Mouse (Mus musculus) right cerebral cortex, postnatal 4 days (tissue): Measurements from ENCODE around the gene Figla.

Experiments
- DNase-seq: peaks from one replicate; pipeline ENCODE4 v3.0.0-alpha.2; 2022

Figla gene

GRCm38 (mm10) chr6:86028601-86029322 lies 12.8 kb downstream of the Figla start, which contains the start of gene Add2:
Gene Add2, plus strand, starts transcription at chr6:86028681.
- DNase-seq = peak; percentile 73

- no peak for DNase-seq
Observed at GRCm38 (mm10) chr6:86029323-86029713, 13.3 kb downstream of the Figla start.

GRCm38 (mm10) chr6:86031527-86031926 lies 15.6 kb downstream of the Figla start:
- DNase-seq = no peak

DNA sequence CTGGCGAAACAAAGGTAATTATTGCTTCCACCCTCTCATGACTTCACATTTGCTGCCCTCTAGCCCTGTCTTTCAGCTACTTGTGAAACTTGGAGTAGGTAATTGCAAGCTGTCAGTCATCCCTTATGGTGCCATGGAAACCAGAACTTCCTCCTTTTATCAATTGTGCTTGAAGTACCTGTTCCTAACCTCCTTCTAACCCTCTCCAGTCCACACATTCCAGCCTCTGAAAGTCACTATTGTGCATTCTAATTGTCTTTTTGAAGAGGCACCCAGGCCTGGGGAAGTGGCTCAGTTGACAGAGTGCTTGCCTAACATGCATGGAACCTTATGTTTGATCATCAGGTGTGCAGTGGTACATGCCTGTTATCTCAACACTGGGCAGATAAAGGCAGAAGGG lies 17.7 kb downstream of the Figla start:
- no peak for DNase-seq

- no peak for DNase-seq
Observed at GRCm38 (mm10) chr6:86038901-86039300, 22.9 kb downstream of the Figla start.

DNA sequence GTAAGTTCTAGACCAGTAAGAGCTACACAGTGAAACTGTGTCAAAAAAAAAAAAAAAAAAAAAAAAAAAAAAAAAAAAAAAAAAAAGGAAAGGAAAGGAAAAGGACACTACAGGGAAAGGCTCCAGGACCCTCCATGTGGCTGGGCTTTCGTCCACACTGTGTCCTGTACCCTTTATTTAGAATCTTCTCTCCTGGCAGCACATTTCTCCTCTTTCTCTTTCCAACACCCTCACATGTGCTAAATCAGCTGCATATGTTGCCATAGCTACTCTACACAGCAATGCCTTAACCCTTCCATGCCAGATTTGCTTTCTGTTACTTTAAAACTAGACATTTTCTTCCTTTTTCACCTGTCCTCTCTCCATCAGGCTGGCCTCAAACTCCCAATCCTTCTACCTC lies 24.2 kb downstream of the Figla start:
- DNase-seq = no peak

- DNase-seq = no peak
Observed at GRCm38 (mm10) chr6:86047510-86047909, 31.5 kb downstream of the Figla start.

DNA sequence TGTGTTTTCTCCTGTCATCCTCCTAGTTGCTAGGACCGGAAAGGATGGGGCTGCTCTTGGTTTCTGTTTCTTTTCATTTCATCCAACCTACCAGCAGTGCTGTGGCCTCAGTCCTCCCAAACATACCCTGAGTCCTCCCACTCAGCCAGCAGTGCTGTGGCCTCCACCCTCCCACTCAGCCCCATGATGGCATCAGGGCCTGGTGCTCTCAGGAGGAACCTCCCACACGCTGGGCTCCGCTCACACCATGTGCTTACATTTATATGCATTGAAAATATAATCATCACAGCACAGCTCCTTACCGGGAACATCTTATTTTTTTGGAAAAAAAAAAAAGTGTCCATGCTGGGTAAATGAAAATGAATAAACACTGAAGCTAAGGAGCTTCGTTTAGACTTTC lies 32.5 kb downstream of the Figla start:
- DNase-seq = no peak

GRCm38 (mm10) chr6:86050586-86051268 lies 34.8 kb downstream of the Figla start:
- no peak for DNase-seq

DNA sequence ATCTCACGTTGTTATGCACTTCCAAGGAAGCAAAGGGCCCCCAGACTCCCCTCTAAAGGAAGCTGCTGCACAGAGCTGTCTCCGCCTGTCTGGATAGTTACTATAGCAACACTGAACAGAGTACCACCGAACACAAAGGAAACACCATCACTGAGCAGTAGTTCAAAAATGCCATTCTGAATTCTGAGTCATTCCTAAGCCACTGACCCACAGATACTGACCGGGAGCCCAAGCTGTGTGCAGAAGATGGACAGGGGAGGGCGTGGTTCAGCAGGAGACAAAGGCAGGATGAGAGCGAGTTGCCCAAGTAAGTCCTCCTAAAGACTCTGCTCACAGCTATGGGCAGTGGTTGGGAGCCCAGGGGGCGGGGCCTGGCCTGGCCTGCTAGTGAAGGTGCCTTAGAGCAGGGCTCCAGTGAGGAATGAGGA lies 36.1 kb downstream of the Figla start:
- DNase-seq = no peak

DNA sequence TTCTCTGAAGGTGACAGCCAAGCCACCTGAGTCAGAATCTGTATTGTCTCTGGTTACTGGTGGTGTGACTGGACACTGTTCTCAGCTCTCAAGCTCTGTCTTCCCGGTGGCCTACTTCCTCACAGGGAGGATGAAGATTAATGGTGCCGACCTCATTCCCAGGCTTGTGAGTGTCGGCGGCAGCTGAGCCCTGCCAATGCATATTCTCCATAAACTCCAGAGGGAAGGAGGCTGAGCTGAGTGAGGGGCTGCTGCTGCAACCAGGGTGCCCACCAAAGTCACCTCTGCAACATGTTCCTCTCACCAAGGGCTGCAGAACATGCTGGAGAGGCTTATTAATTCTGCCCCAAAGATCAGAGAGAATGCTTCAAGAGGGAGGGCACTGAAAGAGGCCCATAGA lies 36.6 kb downstream of the Figla start:
- no peak for DNase-seq

GRCm38 (mm10) chr6:86053099-86053498 lies 37.1 kb downstream of the Figla start:
- no peak for DNase-seq

DNA sequence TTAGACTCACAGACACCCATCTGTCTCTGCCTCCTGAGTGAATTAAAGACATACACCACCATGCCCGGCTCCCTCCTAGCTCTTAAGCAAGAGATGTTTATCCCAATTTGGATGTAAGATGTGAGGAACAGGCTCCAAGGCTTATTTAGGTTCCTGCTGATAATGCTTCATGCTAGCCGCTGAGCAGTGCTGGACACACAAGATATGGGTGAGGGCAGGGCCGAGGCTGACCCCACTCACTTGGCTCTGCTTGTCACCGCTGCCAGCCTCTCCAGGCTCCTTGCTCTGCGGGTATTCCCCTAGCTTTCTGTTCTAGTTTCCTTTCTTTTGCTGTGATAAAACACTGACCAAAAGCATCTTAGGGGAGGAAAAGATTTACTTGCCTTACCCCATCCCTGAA lies 37.6 kb downstream of the Figla start:
- DNase-seq = no peak

DNA sequence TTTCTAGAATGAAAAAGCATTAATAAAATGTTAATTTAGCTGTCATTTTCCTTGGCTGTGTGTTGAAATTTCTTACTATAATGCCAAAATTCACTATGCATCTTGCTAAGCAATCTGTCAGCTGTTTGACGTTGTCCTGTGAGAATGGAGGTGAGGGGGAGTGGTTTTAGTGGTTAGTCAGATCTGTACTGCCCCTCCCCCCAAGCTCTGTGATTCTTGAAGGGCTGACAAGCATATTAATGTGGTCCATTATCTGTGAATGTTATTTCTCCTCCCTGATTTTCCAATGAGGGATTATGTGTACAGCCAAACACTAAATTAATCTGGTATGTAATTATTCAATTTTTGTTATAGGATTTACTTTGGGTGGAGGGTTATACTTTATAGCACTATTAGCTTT lies 42.5 kb downstream of the Figla start:
- DNase-seq = no peak

DNA sequence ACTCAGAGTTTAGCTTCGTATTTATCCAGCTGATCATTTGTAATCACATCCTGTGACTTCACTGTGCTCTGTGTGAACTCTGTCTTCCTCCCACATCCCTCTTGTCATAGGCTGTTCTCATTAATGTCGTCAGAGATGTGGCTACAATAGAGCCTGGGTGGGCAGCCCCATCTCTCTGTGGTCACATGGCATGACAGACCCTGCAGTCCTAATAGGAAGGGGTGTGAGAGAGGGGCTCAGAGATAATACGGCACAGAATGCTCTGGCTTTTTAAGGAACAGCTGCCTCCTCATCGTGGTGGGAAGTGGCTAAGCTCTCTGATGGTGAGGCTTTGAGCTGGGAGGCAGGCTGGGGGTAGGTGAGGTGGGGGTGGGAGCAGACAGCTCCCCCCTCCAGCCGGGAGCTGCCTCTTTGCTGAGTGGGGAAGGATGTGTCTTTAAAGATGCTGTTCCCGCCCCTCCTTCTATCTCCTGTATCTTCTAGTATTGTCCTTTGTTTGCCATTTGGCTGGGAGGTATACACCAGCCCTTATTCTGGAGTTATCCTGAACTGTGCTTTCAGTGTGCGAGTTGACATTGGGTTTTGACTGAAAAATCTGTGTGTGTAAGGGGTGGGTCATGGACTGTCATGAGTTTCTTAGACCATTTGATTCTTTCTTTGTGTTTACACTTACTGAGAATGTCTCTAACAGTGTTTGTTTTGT lies 43.3 kb downstream of the Figla start:
- no peak for DNase-seq

DNA sequence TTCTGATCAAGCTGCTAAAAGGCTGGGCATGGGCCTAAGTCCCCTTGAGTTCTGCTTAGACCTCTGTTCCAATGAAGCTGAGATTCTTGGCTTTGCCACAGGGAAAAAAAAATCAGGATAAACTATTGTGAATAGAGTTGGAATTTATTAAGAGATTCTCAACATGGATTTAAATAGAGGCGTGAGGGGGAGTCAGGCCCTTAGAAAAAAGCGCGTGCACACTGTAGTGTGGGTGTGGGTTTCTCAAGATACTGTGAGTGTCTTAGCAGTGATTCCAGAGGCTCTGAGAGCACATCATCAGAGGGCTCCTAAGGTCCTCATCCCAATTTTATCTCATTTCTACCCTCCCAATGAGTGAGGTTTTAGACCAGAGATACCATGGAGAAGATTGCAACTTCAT lies 44.2 kb downstream of the Figla start:
- no peak for DNase-seq

DNA sequence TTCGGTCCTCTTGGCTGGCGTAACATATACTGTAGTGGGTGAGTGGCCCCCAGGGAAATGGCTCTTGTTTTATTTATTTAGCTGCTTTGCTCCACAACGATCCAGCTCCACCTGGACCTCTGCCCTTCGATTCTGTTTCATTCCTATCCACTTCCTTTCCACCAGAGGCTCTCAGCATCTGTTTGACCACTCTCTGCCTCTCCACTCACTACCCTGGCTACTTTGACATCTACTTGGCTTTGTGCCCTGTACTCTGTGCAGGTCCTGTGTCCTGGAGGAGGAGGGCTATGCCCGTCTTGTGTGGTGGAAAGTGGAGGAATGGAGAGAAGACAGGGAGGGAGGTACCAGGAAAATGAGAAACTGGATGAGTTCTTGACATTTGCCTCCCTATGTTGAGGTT lies 46.3 kb downstream of the Figla start:
- no peak for DNase-seq

- no peak for DNase-seq
Observed at GRCm38 (mm10) chr6:86062684-86063083, 46.7 kb downstream of the Figla start.

DNA sequence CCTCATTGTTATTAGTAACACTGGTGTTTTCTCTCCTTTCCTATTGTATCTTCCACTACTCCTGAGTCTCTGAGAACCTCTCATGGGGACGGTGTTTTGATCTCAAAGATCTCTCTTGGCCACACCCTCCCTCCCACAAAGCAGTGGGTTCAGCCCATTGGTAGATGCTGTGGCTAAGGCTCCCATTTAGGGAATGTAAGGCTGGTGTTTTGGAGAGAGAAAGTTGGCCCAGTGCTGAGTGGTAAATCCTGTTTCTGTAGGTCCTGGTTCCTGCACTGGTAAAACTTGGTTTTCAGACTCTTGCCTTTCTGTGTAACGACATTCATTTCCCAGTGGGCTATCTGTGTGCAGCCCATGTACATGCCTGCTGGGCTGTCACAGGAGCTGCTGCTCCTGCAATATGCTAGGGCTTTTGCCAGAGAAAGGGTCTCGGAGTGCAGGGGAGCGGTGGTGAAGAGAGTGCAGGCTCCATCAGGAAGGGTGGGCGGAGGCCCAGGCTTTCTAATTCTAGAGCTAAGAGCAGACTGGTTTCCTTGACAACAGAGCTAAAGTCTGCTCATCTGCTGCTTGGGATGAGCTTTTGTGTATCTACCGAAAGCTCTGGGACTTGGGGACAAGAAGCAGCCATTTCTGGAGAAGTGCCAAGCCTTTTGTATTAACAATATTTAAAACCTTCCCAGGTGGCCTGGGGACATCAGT lies 48.5 kb downstream of the Figla start:
- DNase-seq = peak; percentile 70

- DNase-seq = no peak
Observed at GRCm38 (mm10) chr6:86066727-86067126, 50.8 kb downstream of the Figla start.

DNA sequence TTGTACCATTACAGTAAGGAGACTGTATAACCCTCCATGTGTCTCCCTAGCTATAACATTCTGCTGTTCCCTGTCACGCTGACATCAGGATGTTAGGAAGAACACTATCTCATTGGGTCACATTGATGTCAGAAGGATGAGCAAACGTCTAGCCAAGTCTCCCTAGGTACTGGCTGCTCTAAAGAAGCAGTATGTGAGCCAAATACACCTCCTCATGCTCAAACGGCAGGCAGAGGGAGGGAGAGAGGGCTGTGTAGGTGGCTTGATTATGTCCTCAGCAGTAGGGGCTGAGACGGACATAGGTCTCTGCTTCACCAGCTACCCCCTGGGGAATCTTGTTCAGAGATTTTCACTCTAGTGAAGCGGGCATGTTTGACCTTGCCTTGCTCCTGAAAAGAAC lies 51.2 kb downstream of the Figla start:
- no peak for DNase-seq

DNA sequence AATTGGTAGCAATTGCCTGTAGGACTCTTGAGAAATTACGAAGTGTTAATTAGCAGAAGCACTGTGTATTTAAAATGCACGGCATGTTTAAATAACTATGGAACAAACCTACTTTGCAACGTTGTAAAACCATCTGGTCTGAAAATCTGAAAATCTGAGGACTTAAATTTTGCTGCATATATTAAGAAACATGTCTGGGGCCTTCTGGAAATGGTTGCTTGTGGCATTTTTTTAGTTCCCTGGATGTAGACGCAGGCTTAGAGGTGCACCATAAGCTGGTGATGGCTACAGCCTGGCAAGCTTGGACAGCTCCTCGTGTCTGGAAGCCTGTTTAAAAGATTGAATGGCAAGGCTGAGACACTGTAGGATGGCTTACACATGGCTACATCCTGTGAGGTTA lies 53.0 kb downstream of the Figla start:
- DNase-seq = no peak

GRCm38 (mm10) chr6:86069856-86070255 lies 53.9 kb downstream of the Figla start:
- no peak for DNase-seq
